Mouse (Mus musculus): Measurements from ENCODE around the gene Gm17949.

GRCm38 (mm10) chr17:56970081-56970480, 41.2 kb upstream of the Gm17949 start:
- TF ChIP-seq CTCF (IDR thresholded peaks at IDR 0.05; ENCODE audit: extremely low read depth, insufficient read length, insufficient replicate concordance, low read depth, low read length), result no peak
- TF ChIP-seq POLR2A (IDR thresholded peaks at IDR 0.05; ENCODE audit: low read depth, low read length), result no peak
